Mouse (Mus musculus): ENCODE results near the gene Magea1. TPM values are rescaled to one million over a fixed set of nuclear protein-coding genes. Genes with fewer than 3 reads are reported as not detected.

Magea1 gene
- not detected in 2 replicates for polyA plus RNA-seq (2015; fragmentation: Nextera tagmentation; extraction: Ambion mirVana)

GRCm38 (mm10) chrX:155089693-155090092, at the start of gene Magea1:
Gene Magea1, minus strand, starts transcription at chrX:155089793.

DNA sequence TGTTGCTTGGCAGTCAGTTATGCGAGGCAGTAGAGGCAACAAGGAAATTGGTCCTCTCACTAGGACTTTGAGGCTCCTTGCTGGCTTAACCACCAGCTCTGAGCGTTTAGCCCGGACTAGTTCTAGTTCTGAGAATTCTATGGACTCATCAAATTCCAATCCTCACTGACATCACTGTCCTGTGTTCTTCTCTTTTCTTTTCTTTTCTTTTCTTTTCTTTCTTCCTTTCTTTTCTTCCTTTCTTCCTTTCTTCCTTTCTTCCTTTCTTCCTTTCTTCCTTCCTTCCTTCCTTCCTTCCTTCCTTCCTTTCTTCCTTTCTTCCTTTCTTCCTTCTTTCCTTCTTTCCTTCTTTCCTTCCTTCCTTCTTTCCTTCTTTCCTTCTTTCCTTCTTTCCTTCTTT, 38.7 kb upstream of the Magea1 start, which contains the start of gene Cldn34b2:
Gene Cldn34b2, minus strand, starts transcription at position 101 of the 400 bp plus-strand sequence.

GRCm38 (mm10) chrX:155093566-155093965, 4.0 kb upstream of the Magea1 start, which contains the start of gene Magea2:
Gene Magea2, minus strand, starts transcription at chrX:155093666.

GRCm38 (mm10) chrX:155063045-155063444, 26.5 kb downstream of the Magea1 start, which contains the start of gene Magea5:
Gene Magea5, minus strand, starts transcription at chrX:155063145.

Other genes with a start within 250 kb of the Magea1 start
- not detected in 2 replicates for gene Cldn34b1, start 199.5 kb downstream of the Magea1 start, polyA plus RNA-seq (2015; fragmentation: Nextera tagmentation; extraction: Ambion mirVana)
- not detected in 2 replicates for gene Magea6, start 153.8 kb downstream of the Magea1 start, polyA plus RNA-seq (2015; fragmentation: Nextera tagmentation; extraction: Ambion mirVana)
- not detected in 2 replicates for gene Magea3, start 140.3 kb downstream of the Magea1 start, polyA plus RNA-seq (2015; fragmentation: Nextera tagmentation; extraction: Ambion mirVana)
- gene Magea8, start 93.9 kb downstream of the Magea1 start, polyA plus RNA-seq (2015; fragmentation: Nextera tagmentation; extraction: Ambion mirVana) = not detected in 2 replicates
- gene Magea5, start 26.6 kb downstream of the Magea1 start, polyA plus RNA-seq (2015; fragmentation: Nextera tagmentation; extraction: Ambion mirVana) = not detected in 2 replicates
- not detected in 2 replicates for gene Magea2, start 3.9 kb upstream of the Magea1 start, polyA plus RNA-seq (2015; fragmentation: Nextera tagmentation; extraction: Ambion mirVana)
- not detected in 2 replicates for gene Cldn34b2, start 38.6 kb upstream of the Magea1 start, polyA plus RNA-seq (2015; fragmentation: Nextera tagmentation; extraction: Ambion mirVana)
- gene Sat1, start 126.7 kb upstream of the Magea1 start, polyA plus RNA-seq (2015; fragmentation: Nextera tagmentation; extraction: Ambion mirVana) = 132 and 143 TPM in 2 replicates
- gene Acot9, start 172.7 kb upstream of the Magea1 start, polyA plus RNA-seq (2015; fragmentation: Nextera tagmentation; extraction: Ambion mirVana) = 42.7 and 44.6 TPM in 2 replicates